Mouse (Mus musculus): Measurements from ENCODE around the gene Arid1a.

- TF ChIP-seq TAL1 (IDR thresholded peaks at IDR 0.05; ENCODE audit: low read length) (no peak), GATA1 (IDR thresholded peaks at IDR 0.05; ENCODE audit: low read length) (no peak)
Measured at GRCm38 (mm10) chr4:133652746-133653145, 103.8 kb downstream of the Arid1a start.
